Mouse (Mus musculus) heart, adult 9 months (tissue): Measurements from ENCODE around the gene Rin2.

ENCODE experiments used
- DNase-seq, 2 experiments: peaks; one replicate each; pipeline ENCODE4 v3.0.0; 2022; ENCODE audit warnings: low spot score in 2 of 2

The Rin2 gene

GRCm38 (mm10) chr2:145861193-145862123 is 186.4 kb downstream of the Rin2 start:
- peak; percentile 69 to 72 for DNase-seq

- DNase-seq: peak; percentile 54 to 55
Observed at GRCm38 (mm10) chr2:145862206-145862817, 187.3 kb downstream of the Rin2 start.

- DNase-seq: no peak
Observed at GRCm38 (mm10) chr2:145865344-145865743, 190.3 kb downstream of the Rin2 start.

- no peak for DNase-seq
Observed at GRCm38 (mm10) chr2:145866238-145866637, 191.2 kb downstream of the Rin2 start.

GRCm38 (mm10) chr2:145866695-145867449 is 191.9 kb downstream of the Rin2 start:
- DNase-seq: no peak

GRCm38 (mm10) chr2:145871308-145871707 is 196.3 kb downstream of the Rin2 start:
- no peak for DNase-seq

GRCm38 (mm10) chr2:145872099-145872498 is 197.1 kb downstream of the Rin2 start:
- DNase-seq: no peak

- no peak for DNase-seq
Observed at GRCm38 (mm10) chr2:145873953-145874352, 198.9 kb downstream of the Rin2 start.

- DNase-seq: no peak
Observed at GRCm38 (mm10) chr2:145874879-145875482, 200.0 kb downstream of the Rin2 start.

GRCm38 (mm10) chr2:145877191-145877590 is 202.2 kb downstream of the Rin2 start:
- no peak for DNase-seq

GRCm38 (mm10) chr2:145880887-145881747 is 206.1 kb downstream of the Rin2 start:
- DNase-seq: peak in 1 of 2 experiments; percentile 15

- no peak for DNase-seq
Observed at GRCm38 (mm10) chr2:145881932-145882331, 206.9 kb downstream of the Rin2 start.

GRCm38 (mm10) chr2:145882398-145882797 is 207.4 kb downstream of the Rin2 start:
- no peak for DNase-seq

- peak in 1 of 2 experiments; percentile 26 for DNase-seq
Observed at GRCm38 (mm10) chr2:145884036-145884912, 209.3 kb downstream of the Rin2 start.

GRCm38 (mm10) chr2:145884913-145885785 is 210.1 kb downstream of the Rin2 start:
- peak; percentile 83 to 84 for DNase-seq

- peak; percentile 89 to 92 for DNase-seq
Observed at GRCm38 (mm10) chr2:145887937-145888765, 213.1 kb downstream of the Rin2 start.

- DNase-seq: no peak
Observed at GRCm38 (mm10) chr2:145888766-145889480, 213.9 kb downstream of the Rin2 start.
